Mouse (Mus musculus): ENCODE data around the gene Gm17416.

The Gm17416 gene

GRCm38 (mm10) chr2:152607746-152608145, 38.6 kb downstream of the Gm17416 start:
- no peak for DNase-seq (ENCODE audit: low spot score)

GRCm38 (mm10) chr2:152608719-152609118, 39.6 kb downstream of the Gm17416 start:
- no peak for DNase-seq (ENCODE audit: low spot score)

- no peak for DNase-seq (ENCODE audit: low spot score)
These were observed 43.1 kb downstream of the Gm17416 start for GRCm38 (mm10) chr2:152612193-152612592.

- DNase-seq (ENCODE audit: low spot score): peak; percentile 95
These were observed 46.4 kb downstream of the Gm17416 start for GRCm38 (mm10) chr2:152615563-152615962.

GRCm38 (mm10) chr2:152616470-152616869, 47.3 kb downstream of the Gm17416 start:
- DNase-seq (ENCODE audit: low spot score): no peak

- no peak for DNase-seq (ENCODE audit: low spot score)
These were observed 48.2 kb downstream of the Gm17416 start for GRCm38 (mm10) chr2:152617374-152617773.
